Mouse (Mus musculus) neural tube, embryonic 15.5 days (tissue): Measurements from ENCODE around the gene Crybb1. TPM values are rescaled to one million over a fixed set of nuclear protein-coding genes. Genes with fewer than 3 reads are reported as not detected.

Source experiments
- ATAC-seq: fragments of 200-750 bp; cut with Nextera tagmentation; 2 replicates; pipeline ENCODE4 v1.8.0; 2017; ENCODE audit warnings: mild to moderate bottlenecking, moderate TSS enrichment, moderate library complexity; ENCODE audit not compliant: low FRiP score
- H3K27ac ChIP-seq: fragments of 300-500 bp; sonication (generic); replicated peaks from 2 replicates; pipeline ENCODE4 v1.5.1; 2015; ENCODE audit warnings: mild to moderate bottlenecking, inconsistent platforms
- H3K27me3 ChIP-seq: fragments of 300-500 bp; sonication (generic); replicated peaks from 2 replicates; pipeline ENCODE4 v1.6.1; 2015; ENCODE audit warnings: inconsistent platforms
- H3K36me3 ChIP-seq: fragments of 300-500 bp; sonication (generic); 2 replicates; pipeline ENCODE4 v1.6.1; 2015; ENCODE audit warnings: inconsistent platforms
- H3K4me1 ChIP-seq: fragments of 300-500 bp; sonication (generic); 2 replicates; pipeline ENCODE4 v1.6.1; 2015; ENCODE audit warnings: inconsistent platforms
- H3K4me2 ChIP-seq: fragments of 300-500 bp; sonication (generic); 2 replicates; pipeline ENCODE4 v1.6.1; 2015; ENCODE audit warnings: inconsistent platforms, mild to moderate bottlenecking, moderate library complexity
- H3K4me3 ChIP-seq: fragments of 300-500 bp; sonication (generic); replicated peaks from 2 replicates; pipeline ENCODE4 v1.5.1; 2015; ENCODE audit warnings: mild to moderate bottlenecking, inconsistent platforms
- H3K9ac ChIP-seq: fragments of 300-500 bp; sonication (generic); replicated peaks from 2 replicates; pipeline ENCODE4 v1.6.1; 2015; ENCODE audit warnings: mild to moderate bottlenecking, inconsistent platforms
- H3K9me3 ChIP-seq: fragments of 300-500 bp; sonication (generic); replicated peaks from 2 replicates; pipeline ENCODE4 v1.6.1; 2016; ENCODE audit warnings: inconsistent platforms
- WGBS: fragments of 180-500 bp; shearing (Covaris S2); methylation state at CpG from one replicate; pipeline ENCODE4 v1.1.7; 2015; ENCODE audit warnings: mixed read lengths; 5-methylcytosine and 5-hydroxymethylcytosine counted together
- polyA plus RNA-seq: library from polyadenylated mRNA; unstranded; fragments of >200 nt; fragmentation: Nextera tagmentation; extraction: Ambion mirVana; gene quantifications from 2 replicates; pipeline ENCODE4 v1.2.1, GENCODE M21; 2015

Gene Crybb1
- polyA plus RNA-seq, 1 experiment from 2014 or later = 6.2 TPM

DNA sequence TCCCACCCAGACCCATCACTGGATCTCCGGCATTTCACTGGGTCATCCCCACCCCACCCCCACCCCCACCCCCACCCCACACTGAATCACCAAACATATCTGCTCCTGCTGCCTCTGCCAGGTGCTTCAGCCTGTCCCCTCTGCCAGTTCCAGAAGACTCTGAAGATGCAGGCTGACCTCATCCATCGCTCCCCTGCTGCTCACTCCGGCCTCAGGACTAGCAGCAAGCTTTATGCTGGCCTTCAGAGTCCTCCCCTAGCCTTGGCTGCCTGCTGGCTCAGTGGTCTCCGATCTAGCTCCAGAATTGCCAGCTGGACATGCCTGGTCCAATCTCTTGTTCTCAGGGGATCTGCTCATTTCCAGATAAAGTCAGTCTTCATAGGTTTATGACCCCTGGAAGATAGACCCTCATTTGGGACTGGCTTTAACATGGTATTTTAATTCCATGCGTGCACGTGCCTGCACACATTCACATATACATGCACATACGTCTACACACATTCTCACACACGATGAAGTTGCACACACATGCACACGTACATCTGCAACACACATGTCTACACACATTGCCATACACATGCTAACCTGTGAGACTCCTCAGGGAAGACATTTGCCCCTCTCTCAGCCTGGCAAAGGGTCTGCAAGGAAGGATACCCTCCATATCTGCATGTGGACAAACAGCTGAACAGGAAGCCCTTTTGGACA, 17.6 kb upstream of the Crybb1 start:
- Histone ChIP-seq H3K4me1 (peaks cover 40% of the 10 kb centered on the region), H3K4me3 (peak overlapping the region; percentile 21; the same call in 1 of the 2 replicates), H3K36me3 (no peaks in the 10 kb centered on the region), H3K9ac (peak overlapping the region; percentile 31; the same call in 1 of the 2 replicates), H3K4me2 (peak overlapping the region; percentile 52), H3K9me3 (no peaks in the 10 kb centered on the region), H3K27ac (peak overlapping the region; percentile 81), H3K27me3 (no peaks in the 10 kb centered on the region)
- peak; percentile 14; the same call in 1 of the 2 replicates for ATAC-seq
- 35% methylated on average over 9 of the region's 9 CpGs for WGBS

DNA sequence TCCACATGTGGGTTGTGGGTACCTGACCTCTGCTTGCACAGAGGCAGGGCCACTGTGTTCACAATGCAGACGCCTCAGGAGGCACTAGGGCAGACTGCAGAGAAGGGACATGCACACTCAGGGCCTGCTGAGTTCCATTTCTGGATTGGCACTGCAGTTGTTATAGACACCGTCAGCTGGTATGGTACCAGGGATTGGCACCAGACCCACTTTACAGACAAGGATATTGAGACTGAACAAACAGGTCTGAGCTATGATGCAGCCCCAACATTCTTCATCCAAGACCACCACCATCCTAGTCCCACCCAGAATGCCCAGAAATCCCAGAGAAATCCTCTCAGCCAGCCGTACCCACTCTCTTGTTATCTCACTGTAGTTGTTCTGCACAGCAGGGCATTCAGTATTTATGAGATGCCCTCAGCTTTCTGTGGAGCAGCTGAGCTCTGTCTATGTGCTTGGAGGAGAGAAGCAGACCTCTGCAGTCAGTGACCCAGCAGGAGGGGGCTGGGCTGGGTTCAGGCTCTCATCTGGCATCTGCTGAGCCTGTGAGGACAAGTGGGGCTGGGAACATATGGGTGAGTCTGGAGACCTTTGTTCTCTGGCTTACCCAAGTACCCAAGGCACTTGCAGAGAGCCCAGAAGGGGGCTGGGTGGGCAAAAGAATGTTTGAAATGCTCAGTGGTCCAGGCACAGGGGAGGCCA, 16.7 kb upstream of the Crybb1 start:
- no peak overlapping the region for H3K4me2 ChIP-seq
- no peak overlapping the region for H3K4me3 ChIP-seq
- H3K9ac ChIP-seq = no peak overlapping the region
- no peaks in the 10 kb centered on the region for H3K9me3 ChIP-seq
- no peak for ATAC-seq
- H3K27ac ChIP-seq = peak overlapping the region; percentile 81; the same call in 1 of the 2 replicates
- 40% methylated on average over 3 of the region's 3 CpGs for WGBS
- H3K36me3 ChIP-seq = no peaks in the 10 kb centered on the region
- no peaks in the 10 kb centered on the region for H3K27me3 ChIP-seq
- peaks cover 40% of the 10 kb centered on the region for H3K4me1 ChIP-seq

DNA sequence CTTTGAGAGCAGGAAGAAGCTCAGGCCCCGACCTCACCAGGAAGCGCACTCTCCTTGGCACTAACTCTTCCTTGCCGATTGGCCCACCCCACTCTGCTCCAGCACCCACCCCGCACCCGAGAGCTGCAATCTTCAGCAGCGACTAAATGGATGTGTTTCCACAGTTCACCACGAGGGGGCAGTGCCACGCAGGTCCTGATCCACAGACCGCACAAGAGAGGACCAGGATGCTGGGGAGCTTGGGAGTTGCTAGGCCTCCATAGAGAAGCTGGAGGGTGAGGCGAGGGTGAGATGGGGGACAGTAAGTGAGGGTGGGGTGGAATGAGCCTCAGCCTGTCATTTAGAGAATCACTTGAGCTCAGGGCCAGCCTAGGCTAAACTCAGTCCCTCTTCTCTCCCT, 14.9 kb upstream of the Crybb1 start:
- H3K9me3 ChIP-seq = no peaks in the 10 kb centered on the region
- H3K27me3 ChIP-seq = no peaks in the 10 kb centered on the region
- H3K9ac ChIP-seq = no peak overlapping the region
- peaks cover 40% of the 10 kb centered on the region for H3K4me1 ChIP-seq
- no peak overlapping the region for H3K27ac ChIP-seq
- H3K4me3 ChIP-seq = no peak overlapping the region
- no peaks in the 10 kb centered on the region for H3K36me3 ChIP-seq
- 4% methylated on average over 10 of the region's 10 CpGs for WGBS
- H3K4me2 ChIP-seq = peak overlapping the region; percentile 19
- peak; percentile 23; the same call in 1 of the 2 replicates for ATAC-seq

- H3K9ac ChIP-seq = no peak overlapping the region
- WGBS = 82% methylated on average over 2 of the region's 2 CpGs
- H3K4me2 ChIP-seq = no peak overlapping the region
- H3K4me3 ChIP-seq = no peak overlapping the region
- H3K4me1 ChIP-seq = peaks cover 34% of the 10 kb centered on the region
- H3K27me3 ChIP-seq = no peaks in the 10 kb centered on the region
- no peaks in the 10 kb centered on the region for H3K36me3 ChIP-seq
- H3K27ac ChIP-seq = no peak overlapping the region
- no peak for ATAC-seq
- H3K9me3 ChIP-seq = no peaks in the 10 kb centered on the region
Observed at GRCm38 (mm10) chr5:112241849-112242248, 13.8 kb upstream of the Crybb1 start.

GRCm38 (mm10) chr5:112242361-112242778, 13.2 kb upstream of the Crybb1 start:
- H3K9ac ChIP-seq = no peak overlapping the region
- peaks cover 29% of the 10 kb centered on the region for H3K4me1 ChIP-seq
- no peaks in the 10 kb centered on the region for H3K36me3 ChIP-seq
- ATAC-seq = no peak
- no peak overlapping the region for H3K4me2 ChIP-seq
- H3K4me3 ChIP-seq = no peak overlapping the region
- no peaks in the 10 kb centered on the region for H3K27me3 ChIP-seq
- WGBS = 47% methylated on average over 5 of the region's 5 CpGs
- H3K27ac ChIP-seq = no peak overlapping the region
- no peaks in the 10 kb centered on the region for H3K9me3 ChIP-seq

DNA sequence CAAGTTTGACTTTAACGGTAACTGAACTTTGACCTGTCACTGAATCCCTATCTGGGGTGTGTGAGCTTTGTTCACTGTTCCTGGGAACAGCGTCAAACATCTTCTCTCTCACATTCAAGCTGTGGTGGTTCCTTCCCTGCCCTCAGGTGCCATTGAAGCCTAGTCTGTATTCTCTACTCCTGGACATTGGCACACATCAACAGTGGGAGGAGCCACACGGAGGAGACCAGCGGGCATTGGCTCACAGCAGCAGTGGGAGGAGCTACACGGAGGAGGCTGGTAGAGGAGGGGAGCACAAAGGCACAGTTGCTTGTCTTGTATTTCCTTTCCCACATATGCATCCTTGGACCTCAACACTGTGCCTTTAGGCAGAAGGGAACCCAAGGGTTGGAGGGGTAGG, 12.6 kb upstream of the Crybb1 start:
- Histone ChIP-seq H3K4me3 (no peak overlapping the region), H3K27me3 (no peaks in the 10 kb centered on the region), H3K9me3 (no peaks in the 10 kb centered on the region), H3K36me3 (no peaks in the 10 kb centered on the region), H3K4me2 (no peak overlapping the region), H3K9ac (no peak overlapping the region), H3K4me1 (peaks cover 23% of the 10 kb centered on the region), H3K27ac (no peak overlapping the region)
- no peak for ATAC-seq
- 57% methylated on average over 5 of the region's 5 CpGs for WGBS

GRCm38 (mm10) chr5:112243539-112244274, 11.9 kb upstream of the Crybb1 start:
- Histone ChIP-seq H3K4me3 (no peak overlapping the region), H3K4me2 (no peak overlapping the region), H3K27me3 (no peaks in the 10 kb centered on the region), H3K9ac (no peak overlapping the region), H3K9me3 (no peaks in the 10 kb centered on the region), H3K4me1 (peaks cover 16% of the 10 kb centered on the region), H3K27ac (no peak overlapping the region), H3K36me3 (no peaks in the 10 kb centered on the region)
- 65% methylated on average over 10 of the region's 10 CpGs for WGBS
- no peak for ATAC-seq

DNA sequence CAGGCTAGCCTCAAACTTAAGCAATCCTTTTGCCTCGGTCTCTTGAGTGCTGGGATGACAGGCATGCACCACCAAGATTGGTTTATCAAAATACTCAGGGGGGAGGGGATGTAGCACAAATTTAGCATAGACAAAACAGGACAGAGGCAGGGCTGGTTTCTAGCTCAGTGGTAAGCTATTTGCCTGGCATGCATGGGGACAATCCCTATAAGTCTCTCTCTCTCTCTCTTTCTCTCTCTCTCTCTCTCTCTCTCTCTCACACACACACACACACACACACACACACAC, 11.4 kb upstream of the Crybb1 start:
- H3K9ac ChIP-seq = no peak overlapping the region
- WGBS = 76% methylated on average over 1 of the region's 1 CpGs
- no peaks in the 10 kb centered on the region for H3K36me3 ChIP-seq
- H3K27me3 ChIP-seq = no peaks in the 10 kb centered on the region
- no peak overlapping the region for H3K27ac ChIP-seq
- no peak overlapping the region for H3K4me3 ChIP-seq
- H3K4me1 ChIP-seq = peaks cover 11% of the 10 kb centered on the region
- ATAC-seq = no peak
- no peak overlapping the region for H3K4me2 ChIP-seq
- no peaks in the 10 kb centered on the region for H3K9me3 ChIP-seq

- 49% methylated on average over 8 of the region's 8 CpGs for WGBS
Observed at GRCm38 (mm10) chr5:112244890-112245615, 10.6 kb upstream of the Crybb1 start.

DNA sequence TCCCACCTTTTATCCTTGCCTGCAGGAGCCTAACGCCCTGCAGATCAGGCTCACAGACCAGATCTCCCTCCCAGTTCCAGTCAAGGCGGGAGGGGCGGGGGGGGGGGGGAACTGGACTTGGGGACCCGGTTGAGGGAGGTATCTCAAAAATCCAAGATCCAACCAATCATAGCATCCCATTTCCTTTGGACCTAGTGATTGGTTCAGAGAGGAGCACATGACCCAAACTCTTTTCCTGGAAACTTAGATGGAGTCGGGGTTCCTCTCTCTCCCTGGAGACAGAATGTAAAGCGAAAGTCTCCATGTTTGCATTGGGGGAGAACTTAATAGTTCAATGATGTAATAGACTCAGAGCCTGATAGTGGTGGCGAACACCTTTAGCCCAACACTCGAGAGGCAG, 8.2 kb upstream of the Crybb1 start:
- H3K27me3 ChIP-seq = no peaks in the 10 kb centered on the region
- H3K36me3 ChIP-seq = no peaks in the 10 kb centered on the region
- no peaks in the 10 kb centered on the region for H3K9me3 ChIP-seq
- no peak overlapping the region for H3K4me2 ChIP-seq
- H3K4me3 ChIP-seq = no peak overlapping the region
- 58% methylated on average over 8 of the region's 8 CpGs for WGBS
- peaks cover 2% of the 10 kb centered on the region; the same call in 1 of the 2 replicates for H3K4me1 ChIP-seq
- ATAC-seq = no peak
- H3K27ac ChIP-seq = no peak overlapping the region
- H3K9ac ChIP-seq = no peak overlapping the region

More at GRCm38 (mm10) chr5:112244890-112245615, 10.6 kb upstream of the Crybb1 start:
- Histone ChIP-seq H3K36me3 (no peaks in the 10 kb centered on the region), H3K4me2 (no peak overlapping the region), H3K9ac (no peak overlapping the region), H3K4me1 (peaks cover 11% of the 10 kb centered on the region), H3K9me3 (no peaks in the 10 kb centered on the region), H3K4me3 (no peak overlapping the region), H3K27me3 (no peaks in the 10 kb centered on the region), H3K27ac (no peak overlapping the region)
- ATAC-seq = no peak

DNA sequence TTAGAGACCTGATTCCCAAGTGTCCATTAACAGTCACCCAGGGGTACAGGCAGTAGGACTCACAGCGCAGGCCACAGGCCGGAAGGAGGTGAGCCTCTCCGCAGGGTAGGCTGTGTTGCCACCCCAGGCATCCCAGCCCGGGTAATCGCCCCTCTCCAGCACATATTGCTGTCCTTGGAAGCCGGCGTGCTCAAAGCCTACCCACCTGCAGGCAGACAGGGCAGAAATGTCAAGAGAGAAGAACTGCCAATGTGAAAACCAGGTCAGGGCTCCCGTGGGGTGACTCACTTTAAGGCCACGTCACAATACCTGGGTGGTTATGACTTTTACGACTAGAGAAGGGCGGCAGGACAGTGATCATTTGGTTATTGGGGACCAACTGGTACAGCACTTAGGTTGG, 6.5 kb upstream of the Crybb1 start:
- Histone ChIP-seq H3K4me3 (no peak overlapping the region), H3K27ac (no peak overlapping the region), H3K9ac (no peak overlapping the region), H3K36me3 (no peaks in the 10 kb centered on the region), H3K9me3 (no peaks in the 10 kb centered on the region), H3K4me1 (peaks cover 6% of the 10 kb centered on the region; the same call in 1 of the 2 replicates), H3K27me3 (no peaks in the 10 kb centered on the region), H3K4me2 (no peak overlapping the region)
- 83% methylated on average over 11 of the region's 11 CpGs for WGBS
- ATAC-seq = no peak
